Mouse (Mus musculus) limb, embryonic 11.5 days (tissue): ENCODE results near the gene Gm5965. TPM values are rescaled to one million over a fixed set of nuclear protein-coding genes. Genes with fewer than 3 reads are reported as not detected.
"Not testable (repeated sequence)": the region's sequence is repeated elsewhere in the genome, so short reads cannot be mapped to it uniquely, and the experiment has no call there.

Experiments
- ATAC-seq: fragments of 200-750 bp; cut with Nextera tagmentation; 2 replicates; pipeline ENCODE4 v1.8.0; 2017; ENCODE audit warnings: low read depth; ENCODE audit not compliant: insufficient number of reproducible peaks, low FRiP score, low TSS enrichment
- DNase-seq: peaks from one replicate; pipeline ENCODE4 v3.0.0-alpha.2; 2015; ENCODE audit warnings: low spot score
- H3K27ac ChIP-seq: fragments of 300-500 bp; sonication (generic); replicated peaks from 2 replicates; pipeline ENCODE4 v1.5.1; 2014; ENCODE audit warnings: low read depth, mild to moderate bottlenecking, low read length
- H3K27me3 ChIP-seq: fragments of 300-500 bp; sonication (generic); 2 replicates; pipeline ENCODE4 v1.6.1; 2014; ENCODE audit warnings: mild to moderate bottlenecking, low read length, mixed read lengths; ENCODE audit not compliant: control insufficient read depth, insufficient read depth
- H3K36me3 ChIP-seq: fragments of 300-500 bp; sonication (generic); 2 replicates; pipeline ENCODE4 v1.6.1; 2014; ENCODE audit warnings: mild to moderate bottlenecking, low read length, moderate library complexity, mixed read lengths; ENCODE audit not compliant: control insufficient read depth, insufficient read depth
- H3K4me1 ChIP-seq: fragments of 300-500 bp; sonication (generic); 2 replicates; pipeline ENCODE4 v1.6.1; 2014; ENCODE audit warnings: low read length, mixed read lengths; ENCODE audit not compliant: control insufficient read depth, insufficient read depth
- H3K4me2 ChIP-seq: fragments of 300-500 bp; sonication (generic); 2 replicates; pipeline ENCODE4 v1.6.1; 2014; ENCODE audit warnings: low read depth, mild to moderate bottlenecking, moderate library complexity; ENCODE audit not compliant: severe bottlenecking
- H3K4me3 ChIP-seq: fragments of 300-500 bp; sonication (generic); 2 replicates; pipeline ENCODE4 v1.5.1; 2014; ENCODE audit warnings: low read depth, low read length
- H3K9ac ChIP-seq: fragments of 300-500 bp; sonication (generic); 2 replicates; pipeline ENCODE4 v1.6.1; 2014; ENCODE audit warnings: mild to moderate bottlenecking, low read length
- H3K9me3 ChIP-seq: fragments of 300-500 bp; sonication (generic); 2 replicates; pipeline ENCODE4 v1.6.1; 2016; ENCODE audit warnings: low read length; ENCODE audit not compliant: control insufficient read depth
- WGBS: fragments of 180-500 bp; shearing (Covaris S2); extraction: QIAGEN DNeasy Blood & Tissue Kit; methylation state at CpG from one replicate; pipeline ENCODE4 v1.1.7; 2014; 5-methylcytosine and 5-hydroxymethylcytosine counted together
- polyA plus RNA-seq: library from polyadenylated mRNA; unstranded; fragments of >200 nt; fragmentation: Nextera tagmentation; extraction: Ambion mirVana; gene quantifications from 2 replicates; pipeline ENCODE4 v1.2.1, GENCODE M21; 2014

The Gm5965 gene
- polyA plus RNA-seq = not detected in 2 replicates

- no peak within 1 kb of the TSS for H3K4me2 ChIP-seq
- H3K4me1 ChIP-seq = no peaks in the 10 kb centered on the region
- ATAC-seq = no peak
- H3K9ac ChIP-seq = no peak within 1 kb of the TSS
- no peaks in the 10 kb centered on the region for H3K36me3 ChIP-seq
- no peaks in the 10 kb centered on the region for H3K27me3 ChIP-seq
- no peak within 1 kb of the TSS for H3K4me3 ChIP-seq
- 87% methylated on average over 6 of the region's 6 CpGs for WGBS
- H3K27ac ChIP-seq = no peak within 1 kb of the TSS
- no peak for DNase-seq
- no peaks in the 10 kb centered on the region for H3K9me3 ChIP-seq
Measured at GRCm38 (mm10) chr16:88777596-88777995, at the start of gene Gm5965. Gene Gm5965 (plus strand): TSS chr16:88777896.

DNA sequence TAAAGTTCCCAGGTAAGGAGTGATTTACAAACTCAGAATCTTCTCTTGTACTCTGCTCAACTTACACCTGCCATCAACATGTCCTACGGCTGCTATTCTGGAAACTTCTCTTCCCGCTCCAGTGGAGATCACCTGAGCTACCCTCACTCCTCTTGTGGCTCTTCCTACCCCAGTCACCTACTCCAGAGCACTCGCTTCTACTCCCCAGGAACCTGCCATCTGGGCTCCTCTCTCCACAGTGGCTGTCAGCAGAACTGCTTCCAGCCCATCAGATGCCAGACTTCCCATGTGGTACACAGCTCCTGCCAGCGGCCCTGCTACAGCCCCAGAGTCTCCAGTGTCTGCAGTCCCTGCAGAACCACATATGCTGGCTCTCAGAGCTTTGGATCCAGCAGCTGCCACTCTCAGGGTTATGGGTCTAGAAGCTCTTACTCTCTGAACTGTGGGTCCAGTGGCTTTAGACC, 48.9 kb upstream of the Gm5965 start, which contains the start of gene Krtap13-1:
Gene Krtap13-1 (plus strand): TSS at position 51 of the 464 bp plus-strand sequence.
- ATAC-seq (no peak), DNase-seq (no peak)
- WGBS = 78% methylated on average over 4 of the region's 4 CpGs
- no peak within 1 kb of the TSS for H3K9ac ChIP-seq
- H3K27ac ChIP-seq = no peak within 1 kb of the TSS
- H3K9me3 ChIP-seq = no peaks in the 10 kb centered on the region
- no peaks in the 10 kb centered on the region for H3K36me3 ChIP-seq
- H3K4me2 ChIP-seq = no peak within 1 kb of the TSS
- no peaks in the 10 kb centered on the region for H3K4me1 ChIP-seq
- H3K4me3 ChIP-seq = no peak within 1 kb of the TSS
- H3K27me3 ChIP-seq = no peaks in the 10 kb centered on the region

DNA sequence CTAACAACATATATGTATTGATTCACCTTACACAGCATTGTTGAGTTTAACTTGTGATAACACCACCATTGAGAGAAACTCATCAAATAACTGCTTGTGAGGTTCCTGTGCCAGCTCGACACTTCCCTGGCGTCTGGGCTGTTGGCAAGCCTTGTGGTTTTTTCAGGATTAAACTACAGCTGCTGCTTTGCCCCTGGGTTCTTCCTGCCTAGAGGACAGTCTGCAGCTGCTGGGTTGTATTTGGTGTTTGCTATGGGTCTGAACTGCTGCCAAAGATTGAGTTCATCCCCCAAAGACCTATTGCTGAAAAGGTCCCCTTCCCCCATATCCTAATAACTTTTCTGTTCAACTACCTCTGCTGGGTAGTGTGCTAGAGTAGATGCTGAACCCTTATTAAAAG, 42.3 kb upstream of the Gm5965 start:
- H3K27me3 ChIP-seq = no peaks in the 10 kb centered on the region
- no peak for ATAC-seq

GRCm38 (mm10) chr16:88744750-88745340, 32.9 kb upstream of the Gm5965 start:
- Histone ChIP-seq H3K9me3 (no peaks in the 10 kb centered on the region), H3K4me2 (no peak overlapping the region), H3K4me3 (no peak overlapping the region), H3K27me3 (no peaks in the 10 kb centered on the region), H3K4me1 (0 out of 2 replicates have a peak, but pooled peaks cover 2% of the 10 kb centered on the region), H3K36me3 (no peaks in the 10 kb centered on the region), H3K27ac (no peak overlapping the region), H3K9ac (no peak overlapping the region)
- 90% methylated on average over 4 of the region's 4 CpGs for WGBS
- DNase-seq (no peak), ATAC-seq (no peak)

More for the DNA sequence above, 42.3 kb upstream of the Gm5965 start:
- H3K4me1 ChIP-seq = no peaks in the 10 kb centered on the region
- no peak overlapping the region for H3K4me2 ChIP-seq
- no peak overlapping the region for H3K4me3 ChIP-seq
- no peak overlapping the region for H3K27ac ChIP-seq
- no peak for DNase-seq
- no peak overlapping the region for H3K9ac ChIP-seq
- 92% methylated on average over 2 of the region's 2 CpGs for WGBS
- H3K36me3 ChIP-seq = no peaks in the 10 kb centered on the region
- no peaks in the 10 kb centered on the region for H3K9me3 ChIP-seq

DNA sequence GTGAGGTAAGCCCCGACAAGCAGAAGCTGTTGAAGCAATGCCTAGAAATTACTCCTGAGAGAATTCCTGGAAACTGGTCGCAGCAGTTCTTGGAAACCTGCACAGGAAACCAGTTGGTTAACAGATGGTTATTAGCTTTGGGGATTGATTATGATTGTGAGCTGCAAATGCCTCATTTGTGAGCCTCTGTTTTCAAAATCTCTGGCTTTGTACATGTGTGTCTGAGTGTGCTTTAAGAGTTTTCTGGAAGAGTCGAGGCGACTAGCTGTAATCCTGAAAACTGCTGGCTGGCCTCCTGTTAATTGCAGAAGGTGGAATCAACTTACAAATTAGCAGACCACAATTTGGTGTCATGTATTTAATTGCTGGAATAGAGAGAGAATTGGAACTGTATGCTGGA, 29.8 kb upstream of the Gm5965 start:
- no peaks in the 10 kb centered on the region for H3K36me3 ChIP-seq
- no peak for DNase-seq
- no peaks in the 10 kb centered on the region for H3K9me3 ChIP-seq
- ATAC-seq = no peak
- no peaks in the 10 kb centered on the region for H3K27me3 ChIP-seq
- H3K9ac ChIP-seq = no peak overlapping the region
- H3K27ac ChIP-seq = no peak overlapping the region
- H3K4me3 ChIP-seq = no peak overlapping the region
- 50% methylated on average over 4 of the region's 4 CpGs for WGBS
- no peak overlapping the region for H3K4me2 ChIP-seq
- 0 out of 2 replicates have a peak, but pooled peaks cover 2% of the 10 kb centered on the region for H3K4me1 ChIP-seq

DNA sequence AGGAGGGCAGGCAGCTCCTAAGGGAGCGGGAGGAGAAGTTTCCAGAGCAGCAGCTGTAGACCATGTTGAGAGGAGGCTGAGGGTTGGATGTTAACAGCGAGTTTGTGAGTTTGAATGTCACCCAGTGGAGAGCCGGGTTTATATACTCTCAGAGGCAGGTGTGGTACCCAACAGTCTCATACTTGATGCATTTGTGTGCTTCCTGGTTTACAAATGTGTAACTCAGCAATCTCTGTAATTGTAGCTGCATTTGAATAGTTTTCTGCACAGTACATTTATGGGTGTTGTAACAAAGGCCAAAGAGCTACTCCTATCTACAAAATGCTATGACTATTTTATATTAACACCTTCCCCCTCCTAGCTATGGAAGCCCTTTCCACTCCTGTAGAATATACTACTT, 26.2 kb upstream of the Gm5965 start, which contains the start of gene Krtap13:
Gene Krtap13 (minus strand): TSS at position 101 of the 400 bp plus-strand sequence.
- H3K27me3 ChIP-seq, H3K4me3 ChIP-seq, H3K4me1 ChIP-seq, H3K36me3 ChIP-seq, H3K9me3 ChIP-seq, ATAC-seq, DNase-seq, H3K27ac ChIP-seq, H3K4me2 ChIP-seq, H3K9ac ChIP-seq: not testable (repeated sequence)
- WGBS = 87% methylated on average over 3 of the region's 3 CpGs

- H3K4me2 ChIP-seq, H3K27ac ChIP-seq, H3K9ac ChIP-seq, H3K36me3 ChIP-seq, ATAC-seq, DNase-seq, H3K9me3 ChIP-seq, H3K4me3 ChIP-seq, H3K4me1 ChIP-seq, H3K27me3 ChIP-seq: not testable (repeated sequence)
- 91% methylated on average over 3 of the region's 3 CpGs for WGBS
Measured at GRCm38 (mm10) chr16:88758547-88758946, 19.1 kb upstream of the Gm5965 start, which contains the start of gene 2310034C09Rik. Gene 2310034C09Rik (plus strand): TSS chr16:88758847.

GRCm38 (mm10) chr16:88774106-88774505, 3.6 kb upstream of the Gm5965 start, which contains the start of gene 2310057N15Rik:
Gene 2310057N15Rik (minus strand): TSS chr16:88774206.
- H3K36me3 ChIP-seq = no peaks in the 10 kb centered on the region
- H3K9me3 ChIP-seq = no peaks in the 10 kb centered on the region
- DNase-seq = no peak
- H3K27ac ChIP-seq = no peak within 1 kb of the TSS
- H3K27me3 ChIP-seq = no peaks in the 10 kb centered on the region
- H3K4me1 ChIP-seq = no peaks in the 10 kb centered on the region
- no peak for ATAC-seq
- no peak within 1 kb of the TSS for H3K9ac ChIP-seq
- WGBS = 85% methylated on average over 2 of the region's 2 CpGs
- H3K4me3 ChIP-seq = no peak within 1 kb of the TSS
- no peak within 1 kb of the TSS for H3K4me2 ChIP-seq
